Mouse (Mus musculus) gastrocnemius, postnatal 36 days (tissue): ENCODE data around the gene E2f3. TPM values are rescaled to one million over a fixed set of nuclear protein-coding genes. Genes with fewer than 3 reads are reported as not detected.

Experiments
- DNase-seq, 2 experiments: peaks; one replicate each; pipeline ENCODE4 v3.0.0; 2022
- intact Hi-C: fragments of 180-260 bp; cut with DNase I; formaldehyde crosslinking; loops from one replicate; pipeline ENCODE4 v1.15.1; 2025
- long read RNA-seq, 2 experiments: library from polyadenylated mRNA; stranded (forward); transcript quantifications; one replicate each; pipeline ENCODE4 v2.0.0; 2021
- total RNA-seq, 2 experiments: library from RNA; stranded (reverse); gene quantifications; 2 replicates each; pipeline ENCODE4 v1.2.3; 2021

Gene E2f3
- total RNA-seq, result 1 to 10 TPM; 8.5 to 9.7 TPM
- long read RNA-seq, experiment 1, full-length matches to known transcripts, result 1 of 1 reads
- long read RNA-seq, experiment 1, partial matches to known transcripts, result 0 of 1 reads
- long read RNA-seq, experiment 1, other reads (novel, unspliced or antisense), result 0 of 1 reads
- long read RNA-seq, experiment 2, partial matches to known transcripts, result 0 of 2 reads
- long read RNA-seq, experiment 2, other reads (novel, unspliced or antisense), result 2 of 2 reads

DNA sequence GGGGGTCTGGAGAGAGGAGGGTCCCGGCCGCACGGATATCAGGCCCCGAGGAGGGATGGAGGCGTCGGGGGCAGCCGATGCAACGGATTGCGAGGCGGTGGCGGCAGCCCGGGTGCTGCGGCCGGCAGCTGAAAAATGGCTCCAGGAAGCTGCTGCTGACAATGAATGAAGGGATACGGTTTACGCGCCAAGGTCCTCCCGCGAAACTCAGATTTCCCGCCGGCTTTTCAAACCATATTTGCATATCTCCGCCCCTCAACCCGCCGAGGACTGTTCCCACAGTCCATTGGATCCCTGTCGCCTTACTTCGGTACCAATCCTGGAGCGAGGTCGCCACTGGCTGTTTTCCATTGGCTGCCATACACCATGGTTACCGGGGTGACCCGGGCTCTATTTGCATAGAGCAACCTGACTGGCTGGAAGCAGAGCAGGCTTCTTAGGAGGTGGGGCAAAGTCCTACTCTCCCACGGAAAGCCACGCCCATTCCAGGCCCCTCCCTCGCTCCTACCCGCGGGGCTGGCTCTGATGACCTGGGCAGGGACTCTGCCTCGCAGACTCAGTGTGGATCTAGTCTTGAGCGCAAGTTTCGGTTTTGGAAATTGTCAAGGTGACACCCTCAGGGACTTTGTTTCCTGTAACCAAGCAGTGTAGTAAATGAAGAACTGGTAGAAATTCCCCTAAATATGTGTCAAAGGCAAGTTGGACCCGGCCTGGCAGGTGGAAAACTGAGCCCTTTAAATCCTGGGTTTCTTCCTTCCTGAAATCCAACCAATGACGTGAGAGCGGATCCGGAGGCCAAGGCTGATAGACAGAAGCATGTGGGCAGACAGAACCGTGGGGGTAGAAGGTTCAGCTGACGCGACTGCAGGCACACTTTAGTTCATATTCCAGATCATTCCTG lies at the start of gene E2f3:
Gene E2f3, minus strand, starts transcription at position 209 of the 901 bp plus-strand sequence.
- intact Hi-C loops, result loop anchor here (5.0 kb wide), 2 partner anchors 101 to 129 kb away; partner anchors contain the start of gene Cdkal1
- peak; percentile 95 to 98 for DNase-seq

DNA sequence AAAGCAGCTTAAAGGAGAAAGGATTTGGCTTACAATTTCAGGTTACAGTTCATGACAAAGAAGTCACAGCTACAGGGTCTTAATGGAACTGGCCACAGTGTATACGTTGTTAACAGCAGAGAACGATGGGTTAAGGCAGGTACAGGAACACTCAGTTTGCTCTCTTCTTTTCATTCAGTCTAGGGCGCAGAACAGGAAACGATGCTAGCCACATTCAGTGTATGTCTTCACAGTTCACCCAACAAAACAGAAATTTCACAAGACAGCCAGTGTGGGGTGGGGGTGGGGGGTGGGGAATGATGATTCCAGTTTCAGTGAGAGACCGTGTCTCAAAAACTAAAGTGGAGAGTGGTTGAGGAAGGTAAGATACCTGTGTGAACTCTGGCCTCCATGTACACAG lies 48.7 kb upstream of the E2f3 start:
- no peak for DNase-seq
- intact Hi-C loops, result no loop called here

DNA sequence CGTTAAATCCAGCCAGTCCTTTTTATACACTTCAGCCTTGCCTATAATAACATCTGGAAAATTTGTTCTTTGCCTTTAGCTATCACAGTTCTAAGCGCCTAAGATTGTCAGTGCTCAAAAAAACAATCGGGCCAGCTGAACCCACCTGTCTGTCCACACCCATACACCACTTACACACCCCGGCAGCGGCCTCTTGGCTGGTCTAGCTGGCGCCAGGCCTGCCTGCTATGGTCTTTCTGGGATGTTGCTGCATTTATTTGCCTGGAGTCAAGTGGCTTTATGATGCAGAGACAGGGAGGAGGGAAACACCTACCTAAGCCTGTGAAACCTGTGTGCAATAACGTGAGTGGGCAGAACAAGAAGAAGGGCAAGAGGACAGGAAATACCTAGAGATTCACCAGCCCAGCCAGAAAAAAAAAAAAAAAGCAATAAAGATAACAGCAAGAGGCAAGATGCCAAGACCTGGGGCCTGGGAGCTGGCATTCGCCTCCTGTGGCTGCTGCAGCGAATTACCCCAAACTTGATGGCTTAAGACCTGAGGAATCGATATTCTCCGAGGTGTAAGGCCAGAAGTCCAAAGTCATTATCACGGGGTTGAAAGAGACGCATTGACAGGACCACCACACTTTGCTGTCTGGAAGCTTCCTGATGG lies 45.9 kb upstream of the E2f3 start:
- intact Hi-C loops, result no loop called here

DNA sequence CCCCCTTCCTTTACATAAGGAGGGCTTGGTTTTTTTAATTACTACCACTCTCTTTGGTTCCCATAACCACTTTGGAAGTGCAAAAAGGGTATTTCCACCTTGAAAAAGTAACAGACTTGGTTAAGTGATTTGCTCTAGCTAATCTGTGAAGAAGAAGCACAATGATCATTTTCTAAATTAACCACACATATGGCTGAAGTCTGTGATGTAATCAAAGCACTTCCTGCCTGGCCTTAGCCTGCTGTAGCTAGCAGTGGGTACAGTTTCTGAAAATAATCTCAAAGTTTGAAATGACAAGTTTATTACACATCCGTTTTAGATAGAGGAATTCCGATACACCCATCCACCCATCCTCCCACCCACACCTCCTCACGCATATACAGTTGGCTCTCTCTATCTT lies 42.0 kb upstream of the E2f3 start:
- no peak for DNase-seq
- intact Hi-C loops, result no loop called here

More for the DNA sequence above, 45.9 kb upstream of the E2f3 start:
- DNase-seq, result no peak

DNA sequence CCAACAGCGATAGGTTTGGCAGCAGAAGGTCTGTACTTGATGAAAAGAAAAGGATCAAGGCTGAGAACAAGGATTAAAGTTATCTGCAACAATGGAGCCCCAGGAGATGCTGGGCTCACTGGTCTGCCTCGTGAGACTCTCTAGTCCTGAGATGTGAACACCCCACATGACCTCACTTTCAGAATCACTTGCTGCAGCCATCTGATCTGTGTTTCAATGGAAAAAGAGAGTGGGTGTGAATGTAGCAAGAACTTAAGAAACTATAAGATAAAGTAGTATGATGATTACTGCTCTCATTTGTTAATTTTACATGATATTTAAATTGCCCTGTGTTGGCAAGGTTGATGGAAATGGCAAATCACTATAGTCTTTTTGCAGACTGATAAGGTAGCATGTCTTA lies 36.6 kb upstream of the E2f3 start:
- intact Hi-C loops, result no loop called here
- DNase-seq, result no peak

DNA sequence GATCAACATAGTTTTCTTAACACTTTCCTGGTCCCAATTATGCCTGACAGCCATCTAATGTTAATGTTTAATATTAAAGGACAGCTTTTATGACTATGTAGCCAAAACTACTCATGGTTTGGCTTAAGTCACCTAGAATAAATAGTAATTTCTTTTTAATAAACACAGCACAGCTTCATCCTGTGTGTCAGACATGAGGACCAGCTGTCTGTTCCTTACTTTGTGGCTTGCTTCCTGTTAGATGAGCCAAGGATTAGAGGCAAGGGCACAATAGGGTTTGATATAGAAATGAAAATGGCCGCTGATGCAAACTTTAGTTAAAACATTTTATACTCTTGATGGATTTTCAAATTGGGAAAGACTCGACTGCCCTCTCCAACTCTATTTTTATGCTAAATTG lies 32.7 kb upstream of the E2f3 start:
- no peak for DNase-seq
- intact Hi-C loops, result no loop called here

DNA sequence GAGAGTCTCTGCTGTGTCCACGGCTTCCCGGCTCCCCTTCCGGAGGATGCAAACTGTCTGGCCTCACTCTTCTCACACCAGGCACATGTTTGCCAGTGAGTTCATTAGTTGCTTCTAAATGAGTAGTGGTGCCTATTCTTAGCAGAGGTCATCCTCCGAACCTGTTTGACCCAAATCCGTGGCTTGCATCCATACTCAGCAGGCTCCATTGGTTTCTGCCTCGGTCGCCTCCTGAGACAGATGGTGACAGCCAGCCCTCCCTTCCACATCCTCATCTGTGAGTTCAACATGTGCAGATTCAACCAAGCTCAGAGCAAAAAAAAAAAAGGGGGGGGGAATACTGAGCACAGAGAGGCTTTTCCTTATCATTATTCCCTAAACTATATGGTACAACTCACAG lies 31.7 kb upstream of the E2f3 start:
- DNase-seq, result no peak
- intact Hi-C loops, result no loop called here

DNA sequence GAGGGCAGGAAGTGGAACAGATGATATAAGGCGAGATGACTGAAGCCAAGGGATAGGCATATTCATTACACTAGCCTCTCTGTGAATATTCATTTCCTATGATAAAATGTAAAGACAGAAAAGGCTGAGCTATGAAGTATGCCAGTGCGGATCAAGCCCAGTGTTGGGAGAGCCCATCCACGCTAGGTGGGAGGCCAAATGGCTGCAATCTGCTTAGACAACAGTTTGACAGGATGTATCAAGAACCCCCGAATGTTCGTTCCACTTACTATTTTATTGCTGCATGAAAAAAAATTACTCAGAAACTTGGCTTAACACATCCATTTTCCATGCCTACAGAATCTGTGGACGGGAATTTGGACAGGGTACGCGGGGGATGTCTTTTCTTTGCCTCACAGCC lies 28.7 kb upstream of the E2f3 start:
- intact Hi-C loops, result no loop called here
- DNase-seq, result no peak

DNA sequence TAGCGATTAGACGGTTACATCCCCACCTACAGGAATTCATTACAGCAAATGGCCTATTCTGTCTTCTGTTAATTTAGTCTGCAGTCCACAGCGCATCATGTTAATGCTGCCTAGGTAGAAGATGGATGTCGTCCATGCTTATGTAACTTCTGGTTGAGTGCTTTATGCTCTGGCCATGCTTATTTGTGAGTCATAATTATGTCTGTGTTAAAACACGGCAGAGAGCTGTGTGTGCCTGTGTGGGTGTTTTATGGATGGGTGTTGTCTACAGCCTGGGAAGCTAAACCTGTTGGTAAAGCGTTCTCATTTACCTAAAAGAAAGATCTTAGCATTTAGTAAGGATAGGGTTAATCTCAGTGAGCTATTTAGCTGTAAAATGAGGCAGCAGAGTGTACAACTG lies 26.4 kb upstream of the E2f3 start:
- intact Hi-C loops, result no loop called here

DNA sequence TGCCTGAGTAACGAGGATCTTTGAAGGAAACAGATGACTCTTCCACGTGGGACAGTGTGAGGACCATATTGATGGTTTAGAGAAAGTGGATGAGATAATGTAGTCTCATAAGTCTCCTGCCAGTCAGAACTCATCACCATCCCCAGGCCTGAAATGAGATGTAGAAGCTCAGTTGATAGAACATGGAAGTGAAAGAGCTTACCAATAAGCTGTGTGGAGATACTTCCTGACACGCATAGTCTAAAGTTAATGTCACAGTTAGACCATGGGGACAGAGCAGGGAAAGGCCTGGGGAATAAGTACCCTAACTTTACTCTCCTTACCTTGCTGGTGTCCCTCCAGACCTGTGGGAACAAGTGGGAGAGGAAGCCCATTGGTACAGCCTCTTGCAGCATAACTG lies 22.9 kb upstream of the E2f3 start:
- DNase-seq, result no peak
- intact Hi-C loops, result no loop called here

More for the DNA sequence above, 26.4 kb upstream of the E2f3 start:
- no peak for DNase-seq

DNA sequence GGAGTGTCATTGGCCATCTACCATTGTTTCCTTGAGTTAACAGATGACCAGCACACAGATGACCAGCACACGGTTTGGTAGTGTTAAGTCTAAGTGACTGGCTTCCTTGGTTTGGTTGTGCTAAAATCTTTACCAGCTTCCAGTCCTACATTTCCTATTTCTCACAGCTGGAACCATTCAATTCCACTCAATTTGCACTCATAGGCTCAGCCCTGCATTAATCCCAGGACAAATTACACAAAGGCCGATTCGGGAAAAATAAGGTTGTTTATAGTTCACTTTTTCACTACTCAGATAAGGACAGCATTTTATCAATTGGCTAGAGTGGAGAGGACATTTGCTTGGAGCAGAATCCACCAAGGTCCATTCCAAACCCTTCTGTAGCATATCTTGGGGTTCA lies 19.6 kb upstream of the E2f3 start:
- no peak for DNase-seq
- intact Hi-C loops, result no loop called here

DNA sequence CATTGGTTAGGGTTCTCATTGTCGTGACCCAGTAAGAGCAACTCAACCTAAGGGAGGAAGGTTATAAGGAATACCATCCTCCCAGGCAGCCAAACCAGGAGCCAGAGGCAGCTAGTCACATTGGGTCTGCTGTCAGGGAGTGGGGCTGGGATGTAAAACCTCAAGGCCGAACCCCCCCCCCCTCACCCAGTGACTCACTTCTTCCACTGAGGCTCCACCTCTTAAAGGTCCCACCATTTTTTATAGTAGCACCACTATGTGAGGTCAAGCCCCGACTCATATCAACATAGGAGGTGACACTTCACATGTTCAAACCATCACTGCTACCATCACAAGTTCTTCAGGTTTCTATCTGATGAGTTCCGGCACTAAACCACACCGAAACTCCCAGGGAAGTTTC lies 19.0 kb upstream of the E2f3 start:
- intact Hi-C loops, result no loop called here
- DNase-seq, result no peak

DNA sequence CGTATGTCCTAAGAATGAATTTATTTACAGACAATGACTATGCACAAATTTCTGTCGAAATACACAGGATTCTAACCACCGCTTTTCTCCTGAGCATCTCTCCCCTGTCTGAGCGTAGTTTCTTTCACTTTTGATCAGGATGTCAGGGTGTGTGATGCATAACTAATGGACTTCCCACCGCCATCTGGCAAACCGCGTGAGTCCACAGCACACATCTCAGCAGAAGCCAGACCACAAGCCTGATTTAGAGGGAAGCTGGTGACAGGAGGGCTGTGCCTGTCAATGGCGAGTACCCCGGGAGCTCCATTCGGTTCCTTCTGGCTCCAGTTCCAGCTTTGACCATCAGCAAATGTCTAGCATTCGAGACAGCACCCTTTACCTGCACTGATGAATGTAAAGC lies 17.3 kb upstream of the E2f3 start:
- intact Hi-C loops, result no loop called here

DNA sequence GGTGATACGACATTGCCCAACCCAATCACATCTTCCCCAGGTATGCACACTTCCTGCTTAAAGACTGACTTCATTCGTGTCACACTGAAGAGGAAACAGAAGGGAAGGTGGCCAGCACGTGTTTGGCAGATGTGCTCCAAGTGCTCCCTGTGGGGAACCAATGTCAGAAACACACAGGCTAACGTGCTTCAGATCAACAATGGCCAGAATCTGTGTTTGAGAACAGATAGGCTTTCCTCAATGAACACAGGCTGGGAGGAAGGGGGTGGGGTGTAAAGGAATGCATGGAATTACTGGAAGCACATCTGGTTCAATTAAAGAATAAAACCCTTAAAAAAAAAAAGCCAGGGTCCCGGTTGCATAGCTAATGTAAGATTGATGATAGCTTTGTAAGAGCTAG lies 15.2 kb upstream of the E2f3 start:
- intact Hi-C loops, result no loop called here

More for the DNA sequence above, 17.3 kb upstream of the E2f3 start:
- DNase-seq, result no peak

DNA sequence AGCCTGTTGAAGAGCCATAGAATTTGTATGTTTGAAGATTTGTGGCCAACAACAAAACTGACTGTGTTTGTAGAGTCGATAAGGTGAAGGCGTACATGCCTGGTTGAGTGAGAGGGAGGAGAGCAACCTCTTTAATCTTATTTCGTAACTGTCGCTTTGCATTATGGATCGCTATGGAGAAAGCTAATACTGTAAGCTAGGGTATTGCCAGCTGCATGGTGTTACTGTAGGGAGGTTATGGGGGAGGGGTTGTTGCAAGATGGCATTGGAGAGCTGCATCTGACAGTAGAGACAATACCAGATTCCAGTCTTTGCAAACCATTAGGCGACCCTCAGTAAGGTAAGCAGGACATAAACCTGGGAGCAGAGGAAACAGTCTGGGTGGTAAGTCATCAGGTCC lies 2.1 kb upstream of the E2f3 start:
- DNase-seq, result no peak
- intact Hi-C loops, result loop anchor here (5.0 kb wide), 2 partner anchors 99 to 131 kb away; partner anchors contain the start of gene Cdkal1

More for the DNA sequence above, 15.2 kb upstream of the E2f3 start:
- DNase-seq, result no peak

DNA sequence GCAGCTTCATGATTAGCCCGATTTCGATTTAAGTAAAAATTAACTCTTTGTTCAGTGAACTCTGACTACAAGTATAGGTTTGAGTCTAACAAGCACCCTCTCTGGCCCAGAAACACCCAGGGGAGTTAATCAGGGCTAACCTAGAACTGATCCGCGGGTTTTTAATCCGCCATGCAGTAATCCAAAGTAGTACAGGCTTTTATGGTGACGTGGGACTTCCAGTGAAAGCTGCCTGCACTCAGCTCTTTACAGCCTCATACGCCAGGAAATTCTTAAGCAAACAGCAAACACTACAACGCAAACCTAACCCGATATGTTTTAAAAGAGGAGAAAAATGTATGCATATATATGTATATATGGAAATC lies 875 bp upstream of the E2f3 start:
- intact Hi-C loops, result loop anchor here (5.0 kb wide), 2 partner anchors 101 to 129 kb away; partner anchors contain the start of gene Cdkal1
- no peak for DNase-seq

DNA sequence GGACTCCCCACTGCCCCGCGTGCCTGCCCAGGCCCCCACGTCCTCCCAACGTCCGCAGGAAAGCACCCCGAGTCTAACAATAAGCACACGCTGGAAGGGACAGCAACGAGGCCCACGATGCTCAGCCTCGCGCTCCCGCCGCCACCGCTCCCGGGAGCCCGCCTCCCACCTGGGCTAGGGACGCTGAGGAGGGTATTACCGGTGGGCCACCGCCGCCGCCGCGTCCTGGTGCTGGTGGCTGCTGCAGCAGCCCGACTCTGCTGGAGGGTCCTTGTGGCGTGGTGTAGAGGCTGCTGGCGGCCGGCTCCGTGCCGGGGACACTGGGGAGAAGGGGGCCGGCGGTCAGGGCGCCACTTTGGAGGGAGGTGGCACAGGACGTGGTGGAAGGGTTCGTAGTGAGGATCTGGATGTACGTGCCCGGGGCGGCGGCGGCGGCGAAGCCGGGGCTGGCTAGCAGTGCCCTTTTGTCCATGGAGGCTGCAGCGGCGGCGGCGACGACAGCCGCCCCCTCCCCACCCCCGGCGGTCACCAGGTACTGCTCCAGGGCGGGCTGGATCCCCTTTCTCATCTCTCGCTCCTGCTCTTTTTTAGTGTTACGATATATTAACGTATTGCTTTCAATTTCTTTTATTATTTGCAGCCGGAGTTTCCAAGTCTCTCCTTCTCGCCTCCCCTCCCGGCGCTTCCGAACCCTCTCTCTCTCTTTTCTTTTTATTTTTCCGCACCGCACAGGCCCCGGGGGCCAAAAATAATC lies 585 bp downstream of the E2f3 start:
- intact Hi-C loops, result loop anchor here (5.0 kb wide), 2 partner anchors 102 to 128 kb away; partner anchors contain the start of gene Cdkal1
- peak in 1 of 2 experiments; percentile 26 for DNase-seq

DNA sequence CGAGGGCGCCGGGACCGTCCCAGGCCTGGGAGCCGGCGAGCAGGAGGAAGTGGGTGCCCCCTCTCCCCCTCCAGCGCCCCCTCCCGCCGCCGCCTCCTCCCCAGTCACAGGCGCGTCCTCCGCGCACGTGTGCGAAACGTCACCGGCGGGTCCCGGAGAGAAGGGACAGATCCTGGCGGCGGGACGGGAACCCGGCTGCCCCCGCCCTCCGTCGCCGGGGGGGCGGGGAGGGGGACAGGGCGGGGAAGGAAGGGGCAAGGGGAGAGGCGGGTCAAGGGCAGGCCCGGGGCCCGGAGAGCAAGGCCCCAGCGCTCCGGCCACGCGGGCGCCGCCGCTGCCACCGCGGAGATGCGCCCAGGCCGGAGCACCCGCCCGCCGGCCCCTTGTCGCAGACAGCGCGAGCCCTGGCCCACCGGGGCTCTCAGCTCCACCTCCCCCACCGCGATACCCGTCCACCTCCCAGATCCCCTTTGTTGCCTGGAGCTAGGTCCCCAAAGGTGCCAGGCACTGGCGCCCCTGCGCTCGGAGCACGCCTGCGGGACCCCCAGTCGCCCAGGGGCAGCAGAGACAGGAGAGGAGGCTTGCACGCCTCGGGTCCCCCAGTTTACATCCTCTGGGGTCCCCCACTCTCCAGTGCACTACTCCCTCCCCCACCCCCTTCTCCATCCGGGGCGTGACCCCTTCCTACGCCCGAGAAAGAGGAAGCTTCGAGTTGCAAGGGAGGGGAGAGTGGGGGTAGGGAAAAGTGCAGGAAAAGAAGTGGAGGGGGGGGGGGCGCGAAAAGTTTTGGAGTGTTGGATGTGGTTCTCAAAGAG lies 1.4 kb downstream of the E2f3 start:
- DNase-seq, result peak; percentile 71 to 75
- intact Hi-C loops, result loop anchor here (5.0 kb wide), 3 partner anchors 42 to 127 kb away; partner anchors contain the start of gene Cdkal1

DNA sequence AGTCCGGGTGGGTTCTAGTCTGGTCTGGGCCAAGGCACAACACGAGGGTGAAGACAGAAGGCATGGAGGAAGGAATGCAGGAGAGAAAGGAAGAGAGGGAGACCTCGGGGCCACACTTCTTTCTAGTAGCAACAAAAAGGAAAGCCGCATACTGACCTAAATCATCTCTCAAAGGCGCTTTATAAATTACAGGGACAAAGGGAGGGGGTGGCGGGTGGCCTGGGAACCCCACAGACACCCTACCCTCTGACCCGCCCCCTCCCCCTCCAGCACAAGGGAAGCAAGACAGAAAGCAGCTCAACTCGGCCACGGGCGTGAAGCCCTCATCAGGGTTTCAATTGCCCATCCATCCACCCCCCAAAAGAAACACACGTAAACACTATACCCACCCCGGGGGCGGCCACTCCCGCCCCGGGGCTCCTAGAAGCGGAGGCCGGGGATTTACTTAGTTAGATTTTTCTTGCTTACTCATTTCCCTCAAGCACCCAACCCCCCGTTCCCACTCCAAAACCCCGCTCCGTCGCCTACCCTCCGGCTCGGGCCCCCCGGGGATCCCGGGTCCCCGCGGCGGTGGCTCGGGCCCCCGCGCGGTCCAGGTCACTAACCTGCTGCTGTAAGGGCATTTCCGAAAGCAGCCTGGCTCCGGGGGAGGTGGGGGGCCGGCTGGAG lies 2.2 kb downstream of the E2f3 start:
- intact Hi-C loops, result loop anchor here (5.0 kb wide), 1 partner anchor 41 kb away; no protein-coding TSS in a partner anchor
- DNase-seq, result no peak
